Comparison of ENCODE assay signal across 8 mouse cellular contexts in genomic region chr13:111796191-111796920, GRCm38 (mm10). TPM values are rescaled to one million over a fixed set of nuclear protein-coding genes. Genes with fewer than 3 reads are reported as not detected.
A peak's percentile ranks its signal among the peaks of the same experiment; 100 is the strongest.
DNase-seq lines count a peak whose midpoint lies in the region; ATAC-seq and TF ChIP-seq lines count a peak whose summit lies in the region.

No protein-coding gene starts in this region.

- TF ChIP-seq CTCF in hindbrain, postnatal 0 days (IDR thresholded peaks at IDR 0.05; ENCODE audit: low read depth) = no peak

- ATAC-seq in hindbrain, postnatal 0 days = peak; percentile 38; the same call in 1 of the 2 replicates

- H3K9ac ChIP-seq in hindbrain, postnatal 0 days (replicated peaks; ENCODE audit: low read length) = no peak overlapping the region

- peaks cover 45% of the 10 kb centered on the region for H3K4me1 ChIP-seq in hindbrain, postnatal 0 days (ENCODE audit: insufficient read depth, low read length)

- peak overlapping the region; percentile 26; the same call in 1 of the 2 replicates for H3K27ac ChIP-seq in hindbrain, postnatal 0 days

- no peaks in the 10 kb centered on the region for H3K27me3 ChIP-seq in hindbrain, postnatal 0 days (ENCODE audit: insufficient read depth, low read length)

- 26% methylated on average over 11 of the region's 11 CpGs for WGBS in hindbrain, postnatal 0 days

- no peak overlapping the region for H3K4me3 ChIP-seq in hindbrain, postnatal 0 days (ENCODE audit: low read length)

- no peaks in the 10 kb centered on the region for H3K36me3 ChIP-seq in hindbrain, postnatal 0 days (ENCODE audit: insufficient read depth, low read length)

- DNase-seq in urinary bladder, postnatal 14 days (ENCODE audit: low spot score) = peak; percentile 68
- DNase-seq in urinary bladder, adult 2 months (ENCODE audit: low spot score) = no peak
- peak; percentile 58 for DNase-seq in fat pad, adult 2 months (ENCODE audit: extremely low read depth, low read depth, low spot score)
- peak; percentile 61 for DNase-seq in hindbrain, postnatal 0 days (ENCODE audit: low spot score)
- peak; percentile 87 for DNase-seq in lung, postnatal 36 days
- DNase-seq in testis, postnatal 14 days (ENCODE audit: low spot score) = peak; percentile 86
- DNase-seq in c-Kit-positive CD71-positive TER-119-positive erythroid progenitor cells, embryonic 14.5 days (ENCODE audit: low spot score) = no peak
- no peak for DNase-seq in spleen, adult 12 weeks (ENCODE audit: low spot score)

- H3K9me3 ChIP-seq in hindbrain, postnatal 0 days (ENCODE audit: low read length) = no peaks in the 10 kb centered on the region

- 0 out of 2 replicates have a peak overlapping the region, but pooled peaks have one; percentile 18 for H3K4me2 ChIP-seq in hindbrain, postnatal 0 days (ENCODE audit: low read depth, low read length)

RNA-seq across cellular contexts. Expression of gene Map3k1, which starts 12.4 kb away (rescaled TPM):
- 19.8 and 23.9 TPM in 2 replicates for polyA plus RNA-seq in urinary bladder, adult 2 months (2012; rRNA removed)
- total RNA-seq in hindbrain, postnatal 0 days (2014; rRNA removed) = 36.3 and 45.3 TPM in 2 replicates
- polyA plus RNA-seq in hindbrain, postnatal 0 days (2015; fragmentation: Nextera tagmentation; extraction: Ambion mirVana) = 15.3 and 19.2 TPM in 2 replicates

Comparison
In these comparisons a context has a peak if more than half of its experiments do, and no peak if none do; other contexts are left out.
1. DNase-seq: peak in urinary bladder, postnatal 14 days (single experiment), fat pad, adult 2 months (single experiment), hindbrain, postnatal 0 days (single experiment), lung, postnatal 36 days (single experiment) and testis, postnatal 14 days (single experiment); none in urinary bladder, adult 2 months (single experiment), c-Kit-positive CD71-positive TER-119-positive erythroid progenitor cells, embryonic 14.5 days (single experiment) and spleen, adult 12 weeks (single experiment).